Mouse (Mus musculus) intestine, postnatal 0 days (tissue): ENCODE results near the gene Fam172a. TPM values are rescaled to one million over a fixed set of nuclear protein-coding genes. Genes with fewer than 3 reads are reported as not detected.

Source experiments
- ATAC-seq: fragments of 200-750 bp; cut with Nextera tagmentation; 2 replicates; pipeline ENCODE4 v1.8.0; 2017; ENCODE audit warnings: mild to moderate bottlenecking, moderate TSS enrichment, moderate library complexity
- H3K27ac ChIP-seq: fragments of 300-500 bp; sonication (generic); 2 replicates; pipeline ENCODE4 v1.5.1; 2014; ENCODE audit warnings: mild to moderate bottlenecking, low read depth, low read length, moderate library complexity
- H3K27me3 ChIP-seq: fragments of 300-500 bp; sonication (generic); replicated peaks from 2 replicates; pipeline ENCODE4 v1.6.1; 2014; ENCODE audit warnings: low read length, mixed read lengths; ENCODE audit not compliant: control insufficient read depth, insufficient read depth
- H3K36me3 ChIP-seq: fragments of 300-500 bp; sonication (generic); 2 replicates; pipeline ENCODE4 v1.6.1; 2014; ENCODE audit warnings: mild to moderate bottlenecking, moderate library complexity; ENCODE audit not compliant: control insufficient read depth, insufficient read depth
- H3K4me1 ChIP-seq: fragments of 300-500 bp; sonication (generic); replicated peaks from 2 replicates; pipeline ENCODE4 v1.6.1; 2014; ENCODE audit warnings: antibody characterized with exemption, low read length, mixed read lengths; ENCODE audit not compliant: control insufficient read depth, insufficient read depth
- H3K4me2 ChIP-seq: fragments of 300-500 bp; sonication (generic); replicated peaks from 2 replicates; pipeline ENCODE4 v1.6.1; 2014; ENCODE audit warnings: low read depth, mild to moderate bottlenecking, moderate library complexity
- H3K4me3 ChIP-seq: fragments of 300-500 bp; sonication (generic); 2 replicates; pipeline ENCODE4 v1.5.1; 2014; ENCODE audit warnings: low read depth, low read length
- H3K9ac ChIP-seq: fragments of 300-500 bp; sonication (generic); 2 replicates; pipeline ENCODE4 v1.6.1; 2014; ENCODE audit warnings: mild to moderate bottlenecking, low read depth, low read length
- H3K9me3 ChIP-seq: fragments of 300-500 bp; sonication (generic); 2 replicates; pipeline ENCODE4 v1.6.1; 2016; ENCODE audit warnings: mixed run types; ENCODE audit not compliant: control insufficient read depth
- CTCF ChIP-seq: sonication (generic); IDR thresholded peaks from 2 replicates; pipeline ENCODE4 v1.5.1; 2016; ENCODE audit warnings: low read depth, mild to moderate bottlenecking, control low read depth, antibody characterized with exemption, moderate library complexity
- WGBS: fragments of 180-500 bp; shearing (Covaris S2); extraction: QIAGEN DNeasy Blood & Tissue Kit; methylation state at CpG from one replicate; pipeline ENCODE4 v1.1.7; 2014; 5-methylcytosine and 5-hydroxymethylcytosine counted together
- polyA plus RNA-seq: library from polyadenylated mRNA; unstranded; fragments of >200 nt; fragmentation: Nextera tagmentation; extraction: Ambion mirVana; gene quantifications from 2 replicates; pipeline ENCODE4 v1.2.1, GENCODE M21; 2015

Fam172a gene
- polyA plus RNA-seq, 1 experiment from 2014 or later = 18.1 TPM

DNA sequence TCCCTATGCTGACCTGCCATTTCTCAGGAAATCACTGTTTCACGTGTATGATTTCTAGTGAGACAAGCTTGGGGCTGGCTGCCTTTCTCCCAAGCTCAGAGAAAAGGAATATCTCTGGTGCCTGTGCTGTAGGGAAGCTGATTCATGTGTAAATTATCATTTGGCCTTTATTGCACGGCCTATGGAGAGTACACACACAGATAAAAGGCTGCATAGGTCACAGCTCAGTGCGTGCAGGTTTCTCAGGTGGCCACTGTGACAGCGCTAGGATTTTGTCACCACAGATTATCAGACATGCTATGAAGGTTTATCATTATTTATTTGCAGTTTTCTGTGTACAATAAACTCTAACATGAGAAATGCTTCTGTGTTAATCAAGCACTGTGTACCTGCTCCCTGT is 408.8 kb downstream of the Fam172a start:
- no peaks in the 10 kb centered on the region for H3K36me3 ChIP-seq
- H3K27ac ChIP-seq = no peak overlapping the region
- H3K4me2 ChIP-seq = no peak overlapping the region
- 62% methylated on average over 4 of the region's 4 CpGs for WGBS
- no peaks in the 10 kb centered on the region for H3K27me3 ChIP-seq
- no peak for TF ChIP-seq CTCF
- no peaks in the 10 kb centered on the region for H3K9me3 ChIP-seq
- no peaks in the 10 kb centered on the region for H3K4me1 ChIP-seq
- ATAC-seq = no peak
- H3K9ac ChIP-seq = no peak overlapping the region
- no peak overlapping the region for H3K4me3 ChIP-seq

DNA sequence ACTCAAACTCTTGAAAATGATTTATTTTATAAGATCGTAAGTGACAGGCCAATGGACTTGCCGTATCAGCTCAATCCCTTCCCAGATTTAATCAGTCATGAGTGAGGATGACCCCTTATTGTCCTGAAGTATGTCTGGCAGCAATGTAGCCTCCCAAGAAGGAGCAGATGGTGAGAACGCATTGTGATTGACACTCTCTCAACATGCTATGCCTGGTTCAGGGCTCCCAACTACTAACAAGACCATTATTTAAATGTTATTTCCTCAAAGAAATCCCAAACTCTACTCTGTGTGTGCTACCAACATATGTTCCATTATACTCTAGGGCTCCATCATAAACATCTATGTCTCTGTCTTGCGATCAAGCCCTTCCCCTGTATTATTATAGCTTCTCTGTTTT is 412.1 kb downstream of the Fam172a start:
- Histone ChIP-seq H3K4me2 (no peak overlapping the region), H3K9me3 (no peaks in the 10 kb centered on the region), H3K9ac (no peak overlapping the region), H3K36me3 (no peaks in the 10 kb centered on the region), H3K27ac (no peak overlapping the region), H3K4me3 (no peak overlapping the region), H3K4me1 (no peaks in the 10 kb centered on the region), H3K27me3 (no peaks in the 10 kb centered on the region)
- WGBS = 94% methylated on average over 4 of the region's 4 CpGs
- ATAC-seq = no peak
- TF ChIP-seq CTCF = no peak

DNA sequence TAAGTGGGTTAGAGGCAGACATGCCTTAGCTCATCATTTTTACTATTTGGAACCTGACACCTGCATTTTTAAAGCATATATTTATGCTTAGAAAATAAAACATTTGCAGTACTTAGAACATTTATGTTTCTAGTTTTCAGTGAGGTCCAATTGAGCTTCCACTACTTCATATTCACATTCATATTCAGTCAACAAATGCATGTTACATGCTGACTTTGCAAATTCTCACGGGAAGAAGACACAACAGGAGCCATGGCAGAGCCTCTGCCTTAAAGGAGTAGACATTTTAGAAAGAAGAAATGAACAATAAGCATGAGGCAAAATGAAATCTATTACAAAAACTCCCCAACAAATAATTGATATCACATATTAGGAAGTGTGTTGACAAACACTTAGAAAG is 416.9 kb downstream of the Fam172a start:
- Histone ChIP-seq H3K4me1 (no peaks in the 10 kb centered on the region), H3K36me3 (no peaks in the 10 kb centered on the region), H3K27me3 (no peaks in the 10 kb centered on the region), H3K9me3 (no peaks in the 10 kb centered on the region), H3K4me2 (no peak overlapping the region), H3K4me3 (no peak overlapping the region), H3K9ac (no peak overlapping the region), H3K27ac (no peak overlapping the region)
- 78% methylated on average over 1 of the region's 1 CpGs for WGBS
- no peak for ATAC-seq
- TF ChIP-seq CTCF = no peak

DNA sequence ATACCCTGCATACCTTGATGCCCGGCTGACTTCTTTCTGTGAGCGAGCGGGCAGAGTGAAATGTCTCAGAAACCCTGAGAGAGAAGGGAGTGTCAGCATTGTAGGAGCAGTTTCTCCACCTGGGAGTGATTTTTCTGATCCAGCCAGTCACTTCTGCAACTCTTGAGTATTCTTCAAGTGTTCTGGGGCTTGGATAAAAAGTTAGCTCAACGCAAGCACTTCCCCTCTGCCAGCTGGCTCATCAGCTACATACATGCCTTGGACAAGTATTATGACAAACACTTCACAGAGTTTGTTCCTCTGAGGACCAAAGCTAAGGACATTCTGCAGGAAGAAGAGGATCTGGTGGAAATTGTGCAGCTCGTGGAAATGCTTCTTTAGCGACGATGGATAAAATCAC is 420.2 kb downstream of the Fam172a start:
- Histone ChIP-seq H3K9me3 (no peaks in the 10 kb centered on the region), H3K27me3 (no peaks in the 10 kb centered on the region), H3K9ac (no peak overlapping the region), H3K4me1 (no peaks in the 10 kb centered on the region), H3K4me2 (no peak overlapping the region), H3K4me3 (no peak overlapping the region), H3K36me3 (no peaks in the 10 kb centered on the region), H3K27ac (no peak overlapping the region)
- TF ChIP-seq CTCF = no peak
- WGBS = 90% methylated on average over 7 of the region's 7 CpGs
- ATAC-seq = no peak

DNA sequence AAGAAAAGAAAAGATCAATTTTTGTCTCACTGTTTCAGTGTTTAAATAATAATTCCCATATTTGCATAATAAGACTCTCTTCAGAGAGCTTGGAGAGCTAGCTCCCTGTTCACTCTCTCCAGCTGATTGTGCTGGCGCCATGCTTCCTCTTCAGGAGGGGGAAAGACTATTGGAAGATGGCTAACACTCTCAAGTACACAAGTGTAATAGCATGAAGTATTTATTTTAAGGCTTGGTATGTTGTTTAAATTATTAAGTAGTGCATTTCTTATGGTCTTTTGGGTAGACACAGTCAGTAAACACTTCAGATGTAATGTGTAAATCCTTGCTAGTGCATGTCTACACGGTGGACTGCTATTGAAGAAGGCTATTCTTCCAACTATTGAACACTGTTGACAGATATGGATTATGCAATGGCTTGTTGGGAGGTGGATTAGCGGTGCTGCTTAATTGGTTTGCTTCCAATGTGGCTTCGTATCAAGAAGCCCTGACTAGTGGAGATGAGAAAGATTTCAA is 422.1 kb downstream of the Fam172a start:
- TF ChIP-seq CTCF = no peak
- Histone ChIP-seq H3K9ac (no peak overlapping the region), H3K27ac (no peak overlapping the region), H3K4me3 (no peak overlapping the region), H3K36me3 (no peaks in the 10 kb centered on the region), H3K4me2 (no peak overlapping the region), H3K9me3 (no peaks in the 10 kb centered on the region), H3K27me3 (no peaks in the 10 kb centered on the region), H3K4me1 (no peaks in the 10 kb centered on the region)
- ATAC-seq = no peak
- 80% methylated on average over 4 of the region's 4 CpGs for WGBS

DNA sequence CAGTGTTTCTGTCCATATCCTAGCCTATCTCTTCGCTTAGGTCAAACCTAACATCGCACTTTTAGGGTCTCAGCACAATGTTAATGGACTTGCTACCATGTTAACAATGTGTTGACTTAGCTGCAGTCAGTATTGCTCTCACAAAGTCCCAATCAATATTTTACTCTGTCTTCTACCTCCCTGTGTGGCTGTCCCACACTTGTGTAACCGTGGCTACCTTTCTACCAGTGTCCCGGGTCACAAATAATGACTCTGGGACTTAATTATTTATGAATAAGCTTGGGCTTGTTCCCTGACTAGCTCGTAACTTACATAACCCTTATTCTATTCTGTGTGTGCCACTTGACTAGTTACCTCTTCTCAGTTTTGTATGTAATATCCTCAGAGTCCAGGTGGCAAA is 455.6 kb downstream of the Fam172a start:
- no peak for ATAC-seq
- H3K4me3 ChIP-seq = no peak overlapping the region
- WGBS = 78% methylated on average over 5 of the region's 5 CpGs
- H3K4me2 ChIP-seq = no peak overlapping the region
- no peak overlapping the region for H3K9ac ChIP-seq
- no peaks in the 10 kb centered on the region for H3K9me3 ChIP-seq
- no peak overlapping the region for H3K27ac ChIP-seq
- H3K36me3 ChIP-seq = no peaks in the 10 kb centered on the region
- H3K4me1 ChIP-seq = no peaks in the 10 kb centered on the region
- no peak for TF ChIP-seq CTCF
- no peaks in the 10 kb centered on the region for H3K27me3 ChIP-seq

DNA sequence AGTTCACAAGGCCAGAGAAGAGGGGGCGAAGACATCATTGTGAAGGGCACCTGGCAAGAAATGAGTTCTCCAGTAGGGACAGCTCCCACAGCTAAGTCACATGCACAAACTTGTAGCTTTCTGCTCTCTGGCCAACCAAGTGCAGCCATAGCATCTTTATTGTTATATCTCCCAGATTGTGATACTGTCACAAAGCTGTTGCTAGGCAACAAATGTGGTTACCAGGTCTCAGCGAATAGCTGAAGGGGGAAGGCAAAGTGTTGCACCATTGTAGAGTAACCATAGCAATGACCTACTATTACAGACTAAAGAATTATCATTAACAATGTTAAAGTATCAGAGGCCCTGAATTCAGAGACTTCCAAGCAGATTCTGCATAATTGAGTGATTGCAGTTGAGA is 460.3 kb downstream of the Fam172a start:
- no peaks in the 10 kb centered on the region for H3K36me3 ChIP-seq
- peaks cover 9% of the 10 kb centered on the region; the same call in 1 of the 2 replicates for H3K27me3 ChIP-seq
- WGBS = 49% methylated on average over 2 of the region's 2 CpGs
- H3K4me2 ChIP-seq = no peak overlapping the region
- H3K9ac ChIP-seq = no peak overlapping the region
- no peak overlapping the region for H3K27ac ChIP-seq
- no peak overlapping the region for H3K4me3 ChIP-seq
- H3K9me3 ChIP-seq = no peaks in the 10 kb centered on the region
- no peak for TF ChIP-seq CTCF
- H3K4me1 ChIP-seq = no peaks in the 10 kb centered on the region; the same call in 1 of the 2 replicates
- peak; percentile 57; the same call in 1 of the 2 replicates for ATAC-seq
